Mouse (Mus musculus): ENCODE results near the gene Igf1r. TPM values are rescaled to one million over a fixed set of nuclear protein-coding genes. Genes with fewer than 3 reads are reported as not detected.

The Igf1r gene
- total and polyA plus RNA-seq, 3 experiments: 4.3 to 9.1 (median 6.1) TPM

DNA sequence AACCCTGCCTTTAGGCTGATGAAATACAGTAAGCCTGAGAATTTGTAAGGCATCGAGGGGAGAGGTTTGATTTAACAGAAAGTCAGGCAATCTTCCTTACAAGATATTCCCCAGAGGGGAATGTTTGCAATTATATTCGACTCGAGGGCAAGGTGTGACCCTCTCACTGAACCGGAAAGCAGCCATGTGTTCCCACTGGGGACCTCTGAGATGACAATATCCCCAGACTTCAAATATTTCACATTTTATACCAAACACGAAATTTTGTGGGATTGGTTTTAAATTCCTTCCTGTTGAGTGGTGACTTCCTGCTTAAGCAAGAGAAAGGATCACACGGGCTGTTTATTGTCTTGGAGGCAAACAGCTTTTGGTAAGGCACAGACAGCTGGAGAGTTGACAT lies 314.1 kb downstream of the Igf1r start:
- ATAC-seq (ENCODE audit: extremely low read depth, insufficient number of reproducible peaks, low FRiP score, poor library complexity, severe bottlenecking): no peak
- Histone ChIP-seq H3K36me3 (replicated peaks) (no peaks in the 10 kb centered on the region), H3K4me1 (ENCODE audit: insufficient read depth, low read depth, low read length) (no peaks in the 10 kb centered on the region), H3K4me3 (ENCODE audit: low read depth, low read length) (no peak overlapping the region), H3K27me3 (ENCODE audit: insufficient read depth, low read length) (peaks cover 14% of the 10 kb centered on the region), H3K9me3 (replicated peaks) (peaks cover 2% of the 10 kb centered on the region; the same call in 1 of the 2 replicates)
- no peak for DNase-seq (ENCODE audit: low spot score)
- TF ChIP-seq TAL1 (conservative IDR thresholded peaks at IDR 0.05; ENCODE audit: low read depth, low read length): no peak
- no peak for TF ChIP-seq CTCF (IDR thresholded peaks at IDR 0.05; ENCODE audit: low read depth, low read length)
- TF ChIP-seq GATA1 (IDR thresholded peaks at IDR 0.05; ENCODE audit: borderline replicate concordance, low read length): no peak
- TF ChIP-seq GATA2 (IDR thresholded peaks at IDR 0.05; ENCODE audit: borderline replicate concordance, low read depth, low read length): no peak
- TF ChIP-seq POLR2AphosphoS5 (IDR thresholded peaks at IDR 0.05; ENCODE audit: insufficient replicate concordance, low read depth, low read length): no peak

DNA sequence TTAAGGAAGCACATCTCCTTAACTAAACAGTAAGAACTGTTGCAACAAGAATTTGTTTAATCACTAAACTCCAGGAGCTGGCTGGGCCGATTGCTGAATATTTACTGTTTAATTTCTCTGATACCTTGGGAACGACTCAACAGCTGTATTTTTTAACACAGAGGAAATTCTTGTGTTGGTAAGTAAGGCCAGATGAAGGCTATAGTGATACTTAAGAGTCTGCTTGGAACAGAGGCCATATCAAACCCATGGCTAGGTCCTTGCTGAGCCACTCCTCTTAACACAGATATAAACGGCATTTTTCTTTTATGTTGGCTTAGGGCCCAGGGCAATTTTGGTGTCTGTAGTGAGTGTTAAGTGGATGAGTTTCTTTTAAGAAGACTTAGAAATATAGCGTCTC lies 317.9 kb downstream of the Igf1r start:
- Histone ChIP-seq H3K4me1 (ENCODE audit: insufficient read depth, low read depth, low read length) (no peaks in the 10 kb centered on the region), H3K36me3 (replicated peaks) (no peaks in the 10 kb centered on the region), H3K9me3 (replicated peaks) (no peaks in the 10 kb centered on the region), H3K4me3 (ENCODE audit: low read depth, low read length) (no peak overlapping the region), H3K27me3 (ENCODE audit: insufficient read depth, low read length) (peaks cover 7% of the 10 kb centered on the region)
- DNase-seq (ENCODE audit: low spot score) (no peak), ATAC-seq (ENCODE audit: extremely low read depth, insufficient number of reproducible peaks, low FRiP score, poor library complexity, severe bottlenecking) (no peak)
- TF ChIP-seq POLR2AphosphoS5 (IDR thresholded peaks at IDR 0.05; ENCODE audit: insufficient replicate concordance, low read depth, low read length) (no peak), TAL1 (conservative IDR thresholded peaks at IDR 0.05; ENCODE audit: low read depth, low read length) (no peak), GATA1 (IDR thresholded peaks at IDR 0.05; ENCODE audit: borderline replicate concordance, low read length) (no peak), GATA2 (IDR thresholded peaks at IDR 0.05; ENCODE audit: borderline replicate concordance, low read depth, low read length) (no peak), CTCF (IDR thresholded peaks at IDR 0.05; ENCODE audit: low read depth, low read length) (no peak)

DNA sequence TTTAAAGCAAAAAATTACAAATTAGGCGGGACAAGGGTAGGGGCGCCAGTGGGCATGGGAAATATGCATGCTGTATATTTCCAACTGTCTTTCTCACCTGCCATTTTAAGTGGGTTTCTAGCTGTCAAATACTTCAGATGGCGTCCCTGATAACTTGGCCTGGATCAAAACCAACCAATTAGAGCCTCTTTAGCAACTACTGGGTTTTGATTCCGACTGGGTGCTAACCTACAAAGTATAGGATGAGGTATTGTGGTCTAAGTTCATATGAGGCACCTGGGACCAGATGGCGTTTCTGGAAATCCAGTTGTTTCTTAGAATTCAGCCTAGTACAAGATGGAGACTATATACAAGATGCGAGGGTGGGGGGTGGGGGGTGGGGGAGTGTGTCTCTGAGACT lies 319.2 kb downstream of the Igf1r start:
- Histone ChIP-seq H3K36me3 (replicated peaks) (no peaks in the 10 kb centered on the region), H3K27me3 (ENCODE audit: insufficient read depth, low read length) (peaks cover 11% of the 10 kb centered on the region), H3K4me1 (ENCODE audit: insufficient read depth, low read depth, low read length) (no peaks in the 10 kb centered on the region), H3K4me3 (ENCODE audit: low read depth, low read length) (no peak overlapping the region), H3K9me3 (replicated peaks) (0 out of 2 replicates have a peak, but pooled peaks cover 3% of the 10 kb centered on the region)
- DNase-seq (ENCODE audit: low spot score) (no peak), ATAC-seq (ENCODE audit: extremely low read depth, insufficient number of reproducible peaks, low FRiP score, poor library complexity, severe bottlenecking) (no peak)
- TF ChIP-seq CTCF (IDR thresholded peaks at IDR 0.05; ENCODE audit: low read depth, low read length): no peak

DNA sequence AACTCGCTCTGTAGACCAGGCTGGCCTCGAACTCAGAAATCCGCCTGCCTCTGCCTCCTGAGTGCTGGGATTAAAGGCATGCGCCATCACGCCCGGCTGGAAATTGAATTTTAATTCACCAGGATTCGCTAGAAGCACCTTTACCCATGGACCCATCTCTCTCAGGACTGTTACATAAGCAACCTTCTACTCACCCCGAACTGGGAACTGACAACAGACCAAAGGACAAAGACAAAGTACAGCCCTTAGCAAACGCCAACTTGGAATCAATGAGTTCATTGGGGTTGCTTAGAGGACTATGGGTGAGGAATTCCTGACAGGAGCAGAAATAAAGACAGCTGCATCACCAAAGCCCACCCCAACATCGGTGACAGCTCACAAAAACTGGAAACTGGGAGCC lies 320.0 kb downstream of the Igf1r start:
- Histone ChIP-seq H3K4me1 (ENCODE audit: insufficient read depth, low read depth, low read length) (no peaks in the 10 kb centered on the region), H3K4me3 (ENCODE audit: low read depth, low read length) (no peak overlapping the region), H3K36me3 (replicated peaks) (no peaks in the 10 kb centered on the region), H3K27me3 (ENCODE audit: insufficient read depth, low read length) (peaks cover 11% of the 10 kb centered on the region), H3K9me3 (replicated peaks) (0 out of 2 replicates have a peak, but pooled peaks cover 3% of the 10 kb centered on the region)
- TF ChIP-seq CTCF (IDR thresholded peaks at IDR 0.05; ENCODE audit: low read depth, low read length) (no peak), POLR2AphosphoS5 (IDR thresholded peaks at IDR 0.05; ENCODE audit: insufficient replicate concordance, low read depth, low read length) (no peak), GATA1 (IDR thresholded peaks at IDR 0.05; ENCODE audit: borderline replicate concordance, low read length) (no peak), GATA2 (IDR thresholded peaks at IDR 0.05; ENCODE audit: borderline replicate concordance, low read depth, low read length) (no peak), TAL1 (conservative IDR thresholded peaks at IDR 0.05; ENCODE audit: low read depth, low read length) (no peak)
- no peak for ATAC-seq (ENCODE audit: extremely low read depth, insufficient number of reproducible peaks, low FRiP score, poor library complexity, severe bottlenecking)
- no peak for DNase-seq (ENCODE audit: low spot score)

DNA sequence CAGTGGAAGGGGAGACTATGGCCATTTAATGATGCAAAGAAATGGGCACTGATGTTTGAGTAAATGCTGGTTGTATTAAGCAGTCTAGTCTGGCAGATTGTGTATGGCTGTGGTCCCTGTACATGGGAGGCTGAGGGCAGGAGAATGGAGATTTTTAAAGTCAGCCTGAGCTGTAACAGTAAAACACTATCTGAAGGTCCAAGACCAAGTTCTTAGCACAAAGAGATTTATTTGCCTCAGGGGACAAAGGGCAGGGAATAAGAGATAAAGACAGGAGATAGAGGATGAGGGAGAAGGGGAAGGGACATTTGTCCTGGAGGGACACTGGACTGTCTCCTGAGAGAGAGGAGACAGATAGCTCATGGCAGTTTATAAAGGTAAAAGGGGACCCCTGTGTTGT lies 320.9 kb downstream of the Igf1r start, which contains the start of gene Fam169b:
Gene Fam169b, plus strand, starts transcription at position 325 of the 400 bp plus-strand sequence.
- no peak for TF ChIP-seq GATA1 (IDR thresholded peaks at IDR 0.05; ENCODE audit: borderline replicate concordance, low read length)
- TF ChIP-seq TAL1 (conservative IDR thresholded peaks at IDR 0.05; ENCODE audit: low read depth, low read length): no peak
- TF ChIP-seq POLR2AphosphoS5 (IDR thresholded peaks at IDR 0.05; ENCODE audit: insufficient replicate concordance, low read depth, low read length): no peak
- TF ChIP-seq CTCF (IDR thresholded peaks at IDR 0.05; ENCODE audit: low read depth, low read length): no peak
- no peak for TF ChIP-seq GATA2 (IDR thresholded peaks at IDR 0.05; ENCODE audit: borderline replicate concordance, low read depth, low read length)

DNA sequence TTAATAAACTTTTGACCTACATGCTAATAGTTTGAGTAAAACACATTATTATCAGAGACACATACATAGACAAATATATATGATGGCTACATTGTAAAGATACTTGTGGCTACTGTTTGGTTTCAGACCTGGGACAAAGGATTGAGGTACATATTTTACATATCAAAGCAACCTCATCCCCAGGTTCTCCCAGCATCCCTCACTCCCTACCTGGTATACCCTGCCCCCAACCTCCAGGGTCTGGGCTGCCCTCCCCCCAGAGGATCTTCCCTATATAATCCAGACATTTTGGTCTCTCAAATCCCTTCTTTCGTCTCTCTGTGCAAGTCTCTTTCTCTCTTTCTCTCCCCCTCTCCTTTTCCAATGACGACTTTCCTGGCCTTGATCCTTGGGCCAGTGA lies 321.6 kb downstream of the Igf1r start:
- ATAC-seq (ENCODE audit: extremely low read depth, insufficient number of reproducible peaks, low FRiP score, poor library complexity, severe bottlenecking) (no peak), DNase-seq (ENCODE audit: low spot score) (no peak)
- H3K36me3 ChIP-seq (replicated peaks): no peaks in the 10 kb centered on the region
- 0 out of 2 replicates have a peak, but pooled peaks cover 3% of the 10 kb centered on the region for H3K9me3 ChIP-seq (replicated peaks)
- H3K4me1 ChIP-seq (ENCODE audit: insufficient read depth, low read depth, low read length): no peaks in the 10 kb centered on the region
- TF ChIP-seq GATA2 (IDR thresholded peaks at IDR 0.05; ENCODE audit: borderline replicate concordance, low read depth, low read length) (no peak), GATA1 (IDR thresholded peaks at IDR 0.05; ENCODE audit: borderline replicate concordance, low read length) (no peak), TAL1 (conservative IDR thresholded peaks at IDR 0.05; ENCODE audit: low read depth, low read length) (no peak), CTCF (IDR thresholded peaks at IDR 0.05; ENCODE audit: low read depth, low read length) (no peak), POLR2AphosphoS5 (IDR thresholded peaks at IDR 0.05; ENCODE audit: insufficient replicate concordance, low read depth, low read length) (no peak)
- no peak overlapping the region for H3K4me3 ChIP-seq (ENCODE audit: low read depth, low read length)
- H3K27me3 ChIP-seq (ENCODE audit: insufficient read depth, low read length): peaks cover 11% of the 10 kb centered on the region

More for the DNA sequence above, 320.9 kb downstream of the Igf1r start, which contains the start of gene Fam169b:
- H3K9me3 ChIP-seq (replicated peaks): 0 out of 2 replicates have a peak, but pooled peaks cover 3% of the 10 kb centered on the region
- H3K4me1 ChIP-seq (ENCODE audit: insufficient read depth, low read depth, low read length): no peaks in the 10 kb centered on the region
- no peaks in the 10 kb centered on the region for H3K36me3 ChIP-seq (replicated peaks)
- ATAC-seq (ENCODE audit: extremely low read depth, insufficient number of reproducible peaks, low FRiP score, poor library complexity, severe bottlenecking) (no peak), DNase-seq (ENCODE audit: low spot score) (no peak)
- no peak within 1 kb of the TSS for H3K4me3 ChIP-seq (ENCODE audit: low read depth, low read length)
- peaks cover 11% of the 10 kb centered on the region for H3K27me3 ChIP-seq (ENCODE audit: insufficient read depth, low read length)
